Mouse (Mus musculus) spleen, embryonic (tissue): Measurements from ENCODE around the gene Prss28.

Experiments
- CTCF ChIA-PET: fragments of 350-600 bp; sonication (Branson Sonifier 250); formaldehyde crosslinking; loops from one replicate; lab custom pipeline; 2022; lab: Charles Lee

Prss28 gene

DNA sequence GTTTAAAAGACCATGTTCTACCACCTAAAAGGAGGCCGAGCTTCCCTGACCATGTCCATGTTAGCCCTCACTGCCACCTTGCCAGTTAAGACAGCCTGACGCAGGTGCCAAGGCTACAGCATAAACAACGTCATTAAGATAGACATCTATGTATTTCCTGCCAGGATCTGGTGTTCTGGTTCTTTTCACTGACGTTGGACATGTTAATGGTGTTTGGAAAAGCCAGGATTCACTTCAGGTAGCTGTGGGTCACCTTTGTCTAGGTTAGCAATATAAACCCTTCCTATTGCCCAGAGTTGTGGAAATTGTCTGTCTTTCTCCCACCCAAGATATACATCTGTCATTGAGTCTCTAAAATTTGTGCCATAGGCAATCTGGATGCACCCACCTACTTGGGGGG, at the start of gene Prss28:
Gene Prss28, plus strand, starts transcription at position 301 of the 400 bp plus-strand sequence.
- CTCF ChIA-PET, result no interaction called here

GRCm38 (mm10) chr17:25264453-25264852, 44.0 kb upstream of the Prss28 start:
- CTCF ChIA-PET, result no interaction called here

- CTCF ChIA-PET, result interaction anchor here (0.7 to 1.2 kb wide), 2 partner anchors 332 to 528 kb away, joined by 3 to 4 read pairs; no protein-coding TSS in a partner anchor
These were observed 37.6 kb upstream of the Prss28 start for GRCm38 (mm10) chr17:25270795-25271335.

GRCm38 (mm10) chr17:25272326-25272725, 36.1 kb upstream of the Prss28 start:
- CTCF ChIA-PET, result interaction anchor here (0.6 to 1.2 kb wide), 5 partner anchors 9 to 335 kb away, joined by 3 to 5 read pairs (median 3); partner anchors contain the start of genes Gnptg and Tsr3

GRCm38 (mm10) chr17:25272951-25273705, 35.3 kb upstream of the Prss28 start:
- CTCF ChIA-PET, result interaction anchor here (0.5 to 1.2 kb wide), 8 partner anchors 9 to 1385 kb away, joined by 3 to 5 read pairs (median 3); partner anchors contain the start of genes Gnptg, Spsb3 and Tsr3

DNA sequence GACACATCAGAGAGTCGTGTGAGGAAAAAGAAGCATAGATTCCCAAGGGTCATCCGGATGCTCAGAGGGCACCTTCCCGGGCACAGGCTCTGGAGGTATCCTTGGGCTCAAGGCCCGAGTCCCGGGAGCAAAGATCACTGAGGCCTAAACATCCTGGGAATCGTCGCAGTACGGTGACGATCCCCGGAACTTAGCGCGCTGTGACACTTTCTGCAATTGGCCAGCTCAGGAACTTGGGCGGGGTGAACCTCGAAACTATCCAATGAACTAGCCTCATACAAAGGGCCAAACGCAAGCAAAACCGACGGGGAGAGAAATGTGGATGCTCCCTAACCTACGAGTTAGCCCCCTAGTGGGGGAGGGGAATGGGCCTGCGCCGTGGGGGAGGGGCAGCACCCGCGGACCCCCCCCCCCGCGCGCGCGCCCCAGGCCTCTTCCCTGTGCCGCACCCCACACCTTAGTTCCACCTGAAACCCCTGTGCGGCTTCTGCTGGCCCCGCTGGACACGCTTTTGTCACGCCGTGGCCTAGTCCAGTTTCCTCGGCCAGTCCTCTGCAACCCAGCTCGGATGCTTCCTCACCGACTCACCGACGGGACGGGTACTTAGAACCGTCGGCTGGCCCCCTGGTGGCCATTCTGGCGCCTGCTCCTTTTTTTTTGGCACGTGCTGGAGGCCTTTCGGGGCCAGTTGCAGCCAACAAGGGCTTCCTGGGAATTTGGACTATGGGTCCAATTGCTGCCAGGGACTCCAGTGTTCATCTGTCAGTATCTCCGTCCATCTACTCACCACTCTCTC, 34.5 kb upstream of the Prss28 start:
- CTCF ChIA-PET, result interaction anchor here (0.5 to 0.7 kb wide), 4 partner anchors 34 to 1385 kb away, joined by 3 to 5 read pairs (median 4); partner anchors contain the start of genes Gnptg, Spsb3 and Tsr3

- CTCF ChIA-PET, result no interaction called here
These were observed 33.7 kb upstream of the Prss28 start, which contains the start of gene Ube2i for GRCm38 (mm10) chr17:25274571-25275346. Gene Ube2i, minus strand, starts transcription at chr17:25274622.

DNA sequence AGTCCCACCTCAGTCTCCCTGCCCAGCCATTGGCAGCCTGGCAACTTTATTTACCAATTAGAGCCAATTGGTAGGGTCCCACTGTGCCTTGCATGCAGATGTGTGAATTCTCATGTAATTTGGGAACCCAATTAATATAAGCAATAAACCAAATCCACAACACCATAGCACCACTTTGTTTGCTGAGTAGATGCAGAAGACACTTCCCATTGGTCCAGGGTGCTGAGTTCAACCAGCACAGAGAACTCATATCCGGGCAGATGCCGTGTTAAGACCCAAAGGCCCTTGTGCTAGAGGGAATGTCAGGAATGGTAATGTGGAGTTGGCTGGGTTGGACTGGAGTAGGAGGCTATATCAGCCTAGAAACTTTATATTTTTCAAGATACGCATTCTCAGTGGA, 32.6 kb upstream of the Prss28 start:
- CTCF ChIA-PET, result no interaction called here

GRCm38 (mm10) chr17:25282133-25282532, 26.3 kb upstream of the Prss28 start:
- CTCF ChIA-PET, result interaction anchor here (0.6 to 0.7 kb wide), 2 partner anchors 9 to 152 kb away, joined by 3 to 5 read pairs; no protein-coding TSS in a partner anchor

GRCm38 (mm10) chr17:25285033-25285432, 23.4 kb upstream of the Prss28 start:
- CTCF ChIA-PET, result interaction anchor here (1.1 kb wide), 1 partner anchor 397 kb away, joined by 5 read pairs; no protein-coding TSS in a partner anchor

DNA sequence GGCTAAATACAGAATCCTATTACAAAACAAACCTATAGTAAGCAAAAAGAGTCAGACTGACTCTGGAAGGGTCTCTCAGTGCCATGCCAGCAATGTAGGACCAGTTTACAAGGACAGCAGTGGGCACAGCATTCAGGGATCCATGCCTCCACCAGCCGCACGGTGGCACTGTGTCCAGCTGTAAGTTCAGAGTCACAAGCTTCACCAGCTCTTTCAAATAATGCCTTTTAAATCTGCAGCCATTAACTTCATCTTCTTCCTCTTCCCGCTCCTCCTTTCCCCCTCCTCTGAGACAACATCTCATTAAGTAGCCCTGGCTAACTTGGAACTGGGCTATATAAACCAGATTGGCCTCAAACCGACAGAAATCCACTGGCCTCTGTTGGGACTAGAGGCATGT, 19.6 kb upstream of the Prss28 start:
- CTCF ChIA-PET, result no interaction called here

- CTCF ChIA-PET, result no interaction called here
These were observed 18.0 kb upstream of the Prss28 start for GRCm38 (mm10) chr17:25290411-25290810.

- CTCF ChIA-PET, result no interaction called here
These were observed 15.0 kb upstream of the Prss28 start for GRCm38 (mm10) chr17:25293495-25293894.

DNA sequence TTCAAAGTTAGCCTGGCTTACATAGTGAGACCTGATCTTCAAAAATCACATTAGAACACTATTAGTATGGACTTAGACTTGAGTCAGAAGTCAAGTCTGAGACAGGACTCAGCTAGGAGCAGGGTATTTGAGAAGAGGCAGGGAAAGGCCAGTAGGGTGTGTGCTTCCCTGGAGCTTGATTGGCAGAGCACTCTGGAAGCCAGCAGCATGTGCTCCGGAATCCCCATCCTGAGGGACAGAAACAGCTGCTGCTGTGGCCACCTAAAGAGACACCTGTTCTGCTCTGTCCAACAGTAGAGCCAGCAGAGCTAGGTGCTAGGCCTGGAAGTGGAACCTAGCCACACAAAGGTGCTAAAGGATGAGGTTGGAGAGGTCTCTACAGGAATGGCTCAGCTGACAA, 14.3 kb upstream of the Prss28 start:
- CTCF ChIA-PET, result no interaction called here

DNA sequence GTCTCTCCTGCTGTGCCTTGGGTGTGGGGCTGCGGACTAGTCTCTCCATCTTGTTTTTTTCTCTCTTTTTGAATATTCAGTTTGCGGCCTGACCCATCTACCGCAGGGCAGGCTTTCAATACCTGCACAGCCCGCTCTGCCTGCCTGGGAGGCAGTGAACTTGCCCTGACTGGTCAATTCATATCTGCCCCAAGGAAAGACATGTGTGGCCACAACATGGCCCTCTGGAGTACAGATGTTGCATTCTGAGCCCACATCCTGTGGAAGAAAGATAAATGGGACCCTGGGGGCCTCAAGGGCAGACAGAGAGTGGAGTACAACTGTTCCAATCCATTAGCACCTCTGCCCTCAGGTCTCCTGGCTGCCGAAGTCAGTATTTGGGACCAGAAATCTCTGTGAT, 10.4 kb upstream of the Prss28 start, which contains the start of gene Prss34:
Gene Prss34, plus strand, starts transcription at position 301 of the 400 bp plus-strand sequence.
- CTCF ChIA-PET, result no interaction called here

DNA sequence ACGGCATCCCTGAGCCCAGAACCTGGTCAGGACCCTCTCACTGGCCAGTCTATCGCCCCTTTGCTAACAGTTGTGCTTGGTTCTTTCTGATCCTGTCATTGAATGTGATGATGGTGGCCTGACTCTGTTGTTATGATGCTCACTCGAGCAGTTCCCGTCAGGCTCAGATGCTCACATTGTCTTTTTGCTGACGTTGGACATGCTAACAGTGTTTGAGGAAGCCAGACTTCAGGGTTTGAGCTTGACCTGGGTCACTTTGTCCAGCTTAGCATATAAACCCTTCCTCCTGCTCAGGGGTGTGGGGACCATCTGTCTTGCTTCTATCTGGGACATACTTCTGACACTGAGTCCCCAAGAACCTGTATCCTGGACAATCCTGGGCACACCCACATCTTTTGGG, 9.9 kb downstream of the Prss28 start, which contains the start of gene Prss29:
Gene Prss29, plus strand, starts transcription at position 301 of the 400 bp plus-strand sequence.
- CTCF ChIA-PET, result no interaction called here

- CTCF ChIA-PET, result no interaction called here
These were observed 12.4 kb downstream of the Prss28 start for GRCm38 (mm10) chr17:25320819-25321218.

DNA sequence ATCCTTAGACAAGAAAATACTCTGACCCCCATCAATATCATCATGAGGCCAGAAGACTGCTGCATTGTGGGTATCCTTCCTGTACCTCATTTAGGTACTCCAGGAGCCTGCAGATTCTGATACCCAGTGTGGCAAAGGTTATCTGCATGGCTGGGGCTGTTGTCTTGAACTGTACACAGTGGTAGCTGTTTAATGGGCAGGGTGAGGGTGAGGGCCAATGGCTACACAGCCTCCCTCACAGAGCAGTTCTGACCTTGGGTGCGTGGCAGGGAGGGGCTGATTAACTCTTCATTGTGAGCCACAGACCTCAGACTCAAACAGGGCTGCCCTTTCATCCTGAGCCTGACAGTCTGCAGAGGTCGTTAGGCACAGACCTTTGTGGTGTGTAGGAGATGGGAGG, 14.5 kb downstream of the Prss28 start:
- CTCF ChIA-PET, result no interaction called here

- CTCF ChIA-PET, result no interaction called here
These were observed 23.9 kb downstream of the Prss28 start for GRCm38 (mm10) chr17:25332321-25332720.

- CTCF ChIA-PET, result no interaction called here
These were observed 25.5 kb downstream of the Prss28 start for GRCm38 (mm10) chr17:25333943-25334342.

GRCm38 (mm10) chr17:25338218-25338617, 29.8 kb downstream of the Prss28 start:
- CTCF ChIA-PET, result no interaction called here
